Mouse (Mus musculus) heart, postnatal 25 days (tissue): ENCODE results near the gene Ank3. TPM values are rescaled to one million over a fixed set of nuclear protein-coding genes. Genes with fewer than 3 reads are reported as not detected.

Experiments
- DNase-seq: peaks from one replicate; pipeline ENCODE4 v3.0.0; 2022; ENCODE audit warnings: low spot score
- intact Hi-C: fragments of 180-260 bp; cut with DNase I; formaldehyde crosslinking; loops from one replicate; pipeline ENCODE4 v1.15.1; 2025
- total RNA-seq, 2 experiments: library from RNA; stranded (reverse); gene quantifications; 2 replicates each; pipeline ENCODE4 v1.2.3; 2021

The Ank3 gene
- total RNA-seq, 2 experiments from 2014 or later = 77.8 to 89.0 TPM

GRCm38 (mm10) chr10:69845749-69846148 is 447.2 kb downstream of the Ank3 start:
- DNase-seq = no peak
- intact Hi-C loops = loop anchor here (1.0 to 10.0 kb wide), 3 partner anchors 63 to 183 kb away; no protein-coding TSS in a partner anchor

DNA sequence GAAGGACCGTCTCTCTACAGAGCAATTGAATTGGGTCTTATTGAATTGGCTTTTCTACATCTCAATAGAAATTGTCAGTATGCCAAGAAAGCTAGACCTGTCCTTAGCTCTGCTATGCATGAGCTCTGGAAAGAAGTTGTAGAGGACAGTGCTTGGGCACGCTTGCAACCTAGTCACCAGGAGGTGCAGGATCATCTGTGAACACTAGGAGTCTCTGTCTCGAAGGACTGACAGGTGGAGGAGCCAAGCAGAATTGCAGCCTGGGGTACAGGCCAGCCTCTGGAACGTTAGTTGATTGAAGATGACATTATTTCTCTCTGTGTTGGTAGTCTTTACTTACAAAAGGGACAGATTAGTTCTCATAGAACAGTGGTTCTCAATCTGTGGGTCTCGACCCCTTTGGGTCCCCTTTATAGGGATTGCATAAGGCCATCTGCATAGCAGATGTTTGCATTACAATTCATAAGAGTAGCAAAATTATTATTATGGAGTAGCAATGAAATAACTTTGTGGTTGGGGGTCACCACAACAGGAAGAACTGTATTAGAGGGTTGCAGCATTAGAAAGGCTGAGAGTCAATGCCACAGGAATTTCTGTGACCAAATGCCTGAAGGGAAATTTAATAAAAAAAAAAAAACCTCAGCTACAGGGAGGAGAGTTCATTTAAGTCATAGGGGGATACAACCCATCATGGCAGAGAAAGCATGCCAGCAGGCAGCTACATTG is 454.0 kb downstream of the Ank3 start:
- no peak for DNase-seq
- intact Hi-C loops = no loop called here

- intact Hi-C loops = no loop called here
- no peak for DNase-seq
Observed at GRCm38 (mm10) chr10:69854587-69855185, 456.1 kb downstream of the Ank3 start.

GRCm38 (mm10) chr10:69858011-69858410 is 459.4 kb downstream of the Ank3 start:
- no peak for DNase-seq
- intact Hi-C loops = no loop called here

DNA sequence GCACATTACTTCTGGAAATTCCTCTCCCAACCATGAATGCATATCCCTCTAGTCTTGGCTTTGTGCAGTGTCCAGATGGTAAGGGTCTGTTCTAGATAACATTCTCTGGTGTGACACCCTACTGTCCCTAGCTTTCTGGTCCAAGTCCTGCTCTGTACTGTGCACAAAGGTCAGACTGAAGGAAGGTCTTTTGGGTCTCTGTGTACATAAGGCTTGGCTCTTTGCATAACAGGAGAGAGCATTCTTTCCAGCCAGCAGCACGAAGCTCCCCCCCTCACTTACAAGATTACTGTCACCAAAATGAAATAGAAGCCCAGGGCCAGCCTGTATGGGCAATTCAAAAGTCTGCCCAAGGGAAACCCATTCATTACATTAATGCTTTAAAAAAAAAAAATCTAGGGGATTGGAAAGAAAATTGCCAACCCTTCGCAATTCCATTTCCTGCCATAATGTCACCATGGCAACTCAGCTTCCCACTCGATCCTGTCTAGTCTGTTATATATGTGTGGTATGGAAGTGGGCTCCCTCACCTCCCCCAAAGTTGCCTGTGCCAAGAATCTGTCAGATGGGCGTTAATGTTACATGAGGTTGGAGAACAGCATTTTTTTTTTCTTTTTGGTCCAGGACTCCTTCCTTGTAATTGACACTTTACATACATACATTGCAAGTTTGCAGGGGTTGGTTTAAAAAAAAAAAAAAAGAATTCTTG is 460.5 kb downstream of the Ank3 start:
- DNase-seq = no peak
- intact Hi-C loops = no loop called here

- DNase-seq = no peak
- intact Hi-C loops = no loop called here
Observed at GRCm38 (mm10) chr10:69859848-69860479, 461.4 kb downstream of the Ank3 start.

DNA sequence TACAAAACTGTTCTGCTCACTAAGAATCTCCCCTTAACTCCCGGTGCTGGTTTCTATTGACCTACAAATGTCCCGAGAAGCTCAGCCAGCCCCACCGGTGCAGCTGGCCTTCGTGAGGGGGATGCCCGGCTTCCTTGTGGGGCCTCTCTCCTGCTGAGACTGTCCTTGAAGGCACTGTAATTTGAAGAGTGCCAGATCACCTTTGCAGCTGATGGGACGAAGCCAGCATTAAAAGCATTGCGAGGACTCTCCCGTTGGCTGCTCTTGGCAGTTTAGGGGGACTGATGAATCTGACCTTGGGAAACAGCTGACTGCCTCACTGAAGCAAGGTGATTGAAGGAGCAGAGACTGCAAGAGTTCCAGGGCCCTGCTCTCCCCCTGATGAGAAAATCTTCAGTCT is 464.3 kb downstream of the Ank3 start:
- no peak for DNase-seq
- intact Hi-C loops = no loop called here

DNA sequence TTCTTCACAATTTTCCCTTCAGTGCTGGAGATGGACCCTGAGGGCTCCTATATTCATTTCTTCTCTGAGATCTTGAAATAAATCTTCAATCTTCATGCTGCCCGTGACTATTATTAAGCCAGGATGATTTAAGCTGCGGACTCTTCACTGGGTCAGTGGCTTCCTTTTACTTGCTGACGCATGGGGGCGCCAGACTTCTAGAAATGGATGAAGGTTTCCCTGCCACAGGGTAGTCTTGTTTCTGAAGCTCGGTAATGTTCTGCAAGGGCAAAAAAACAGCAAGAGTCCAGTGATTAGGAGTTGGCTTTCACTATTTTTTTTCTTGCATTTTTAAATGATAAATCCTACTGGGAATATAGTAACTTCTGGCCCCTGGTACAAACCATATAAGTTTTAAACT is 471.8 kb downstream of the Ank3 start:
- intact Hi-C loops = loop anchor here (1.0 to 10.0 kb wide), 5 partner anchors 19 to 426 kb away; no protein-coding TSS in a partner anchor

GRCm38 (mm10) chr10:69870947-69871346 is 472.4 kb downstream of the Ank3 start:
- peak; percentile 13 for DNase-seq
- intact Hi-C loops = loop anchor here (1.0 to 10.0 kb wide), 5 partner anchors 18 to 426 kb away; no protein-coding TSS in a partner anchor

More for the DNA sequence above, 471.8 kb downstream of the Ank3 start:
- peak; percentile 59 for DNase-seq

DNA sequence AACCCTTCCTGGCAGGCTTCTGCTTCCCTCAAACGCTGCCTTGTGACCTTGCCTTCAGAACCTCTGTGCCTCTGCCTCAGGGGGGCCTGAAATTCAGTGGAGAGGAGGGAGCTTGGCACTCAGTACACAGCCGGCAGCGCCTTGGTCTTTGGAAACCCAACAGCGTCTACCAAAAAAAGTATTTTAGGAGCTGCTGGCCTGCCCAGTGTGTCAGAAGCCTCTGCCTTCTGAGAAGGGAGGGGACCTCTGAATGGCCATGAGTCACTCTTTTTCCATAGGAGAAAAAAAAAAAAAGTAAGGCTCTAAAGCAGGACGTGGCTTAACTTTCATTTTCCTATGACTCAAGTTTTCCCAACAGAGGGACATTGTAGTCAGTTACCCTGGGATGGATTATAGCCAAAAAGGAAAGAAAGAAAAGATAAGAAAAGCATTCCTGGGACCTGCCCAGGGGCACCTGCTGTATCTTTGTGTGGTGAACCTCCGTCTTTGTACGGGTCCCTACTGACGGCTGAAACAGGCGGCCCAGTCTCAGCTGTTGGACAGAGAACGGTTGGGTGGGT is 473.7 kb downstream of the Ank3 start:
- intact Hi-C loops = loop anchor here (5.0 to 10.0 kb wide), 2 partner anchors 220 to 303 kb away; no protein-coding TSS in a partner anchor

GRCm38 (mm10) chr10:69872892-69873291 is 474.3 kb downstream of the Ank3 start:
- no peak for DNase-seq
- intact Hi-C loops = loop anchor here (5.0 to 10.0 kb wide), 2 partner anchors 219 to 302 kb away; no protein-coding TSS in a partner anchor

More for the DNA sequence above, 473.7 kb downstream of the Ank3 start:
- DNase-seq = peak; percentile 52

GRCm38 (mm10) chr10:69874806-69875205 is 476.2 kb downstream of the Ank3 start:
- DNase-seq = no peak
- intact Hi-C loops = loop anchor here (5.0 to 10.0 kb wide), 2 partner anchors 217 to 300 kb away; no protein-coding TSS in a partner anchor

DNA sequence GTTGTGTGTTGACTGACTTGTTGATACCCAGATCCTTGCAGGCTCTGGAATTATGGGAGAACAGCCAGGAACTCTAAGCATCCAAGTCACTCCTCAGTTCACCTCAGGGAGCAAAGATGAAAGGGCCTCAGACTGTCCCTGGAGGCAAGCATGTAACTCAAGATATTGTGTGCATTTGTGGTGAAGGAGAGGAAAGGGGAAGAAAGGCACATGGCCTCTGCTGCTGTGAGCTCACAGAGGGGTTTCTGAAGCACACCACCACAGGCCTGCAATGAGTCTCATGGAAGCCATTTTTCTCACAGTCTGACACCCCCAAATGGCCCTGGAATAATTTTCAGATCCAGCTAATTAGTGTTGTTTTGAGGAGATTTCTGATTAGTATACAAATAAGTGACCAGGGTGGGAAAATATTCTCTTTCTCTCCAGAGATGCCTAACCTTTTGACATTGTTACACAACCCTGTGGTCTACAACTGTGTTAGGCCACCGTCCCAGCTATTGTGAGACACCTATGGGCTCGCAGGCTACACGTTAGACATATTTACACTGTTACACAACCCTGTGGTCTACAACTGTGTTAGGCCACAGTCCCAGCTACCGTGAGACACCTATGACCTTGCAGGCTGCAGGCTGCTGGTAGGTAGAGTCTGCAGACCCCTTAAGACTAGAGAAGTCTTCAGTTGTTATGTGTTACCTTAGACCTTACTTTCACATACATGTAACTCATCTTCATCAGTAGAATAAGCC is 485.5 kb downstream of the Ank3 start:
- intact Hi-C loops = no loop called here
- DNase-seq = no peak

- intact Hi-C loops = no loop called here
- peak; percentile 48 for DNase-seq
Observed at GRCm38 (mm10) chr10:69888399-69888798, 489.8 kb downstream of the Ank3 start.

- intact Hi-C loops = loop anchor here (1.0 kb wide), 1 partner anchor 19 kb away; no protein-coding TSS in a partner anchor
- DNase-seq = no peak
Observed at GRCm38 (mm10) chr10:69889779-69890178, 491.2 kb downstream of the Ank3 start.

- intact Hi-C loops = no loop called here
- DNase-seq = no peak
Observed at GRCm38 (mm10) chr10:69890389-69890985, 491.9 kb downstream of the Ank3 start.

DNA sequence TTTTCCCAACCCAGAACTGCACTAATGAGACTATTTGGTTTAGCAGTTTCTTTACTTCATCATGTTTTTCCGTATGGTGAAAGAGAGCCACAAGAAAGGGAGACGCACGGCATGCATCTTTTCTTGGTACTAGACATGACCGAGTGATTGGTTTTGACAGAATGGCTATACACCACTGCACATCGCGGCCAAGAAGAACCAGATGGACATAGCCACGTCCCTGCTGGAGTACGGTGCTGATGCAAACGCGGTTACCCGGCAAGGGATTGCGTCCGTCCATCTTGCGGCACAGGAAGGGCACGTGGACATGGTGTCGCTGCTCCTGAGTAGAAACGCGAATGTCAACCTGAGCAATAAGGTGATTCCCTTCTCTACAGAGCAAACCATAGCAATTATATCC is 493.6 kb downstream of the Ank3 start:
- intact Hi-C loops = no loop called here
- DNase-seq = no peak

- no peak for DNase-seq
- intact Hi-C loops = no loop called here
Observed at GRCm38 (mm10) chr10:69895606-69896005, 497.0 kb downstream of the Ank3 start.

GRCm38 (mm10) chr10:69897927-69898326 is 499.4 kb downstream of the Ank3 start:
- no peak for DNase-seq
- intact Hi-C loops = no loop called here
